ENCODE assay signal across 8 mouse cellular contexts in the genomic region with DNA sequence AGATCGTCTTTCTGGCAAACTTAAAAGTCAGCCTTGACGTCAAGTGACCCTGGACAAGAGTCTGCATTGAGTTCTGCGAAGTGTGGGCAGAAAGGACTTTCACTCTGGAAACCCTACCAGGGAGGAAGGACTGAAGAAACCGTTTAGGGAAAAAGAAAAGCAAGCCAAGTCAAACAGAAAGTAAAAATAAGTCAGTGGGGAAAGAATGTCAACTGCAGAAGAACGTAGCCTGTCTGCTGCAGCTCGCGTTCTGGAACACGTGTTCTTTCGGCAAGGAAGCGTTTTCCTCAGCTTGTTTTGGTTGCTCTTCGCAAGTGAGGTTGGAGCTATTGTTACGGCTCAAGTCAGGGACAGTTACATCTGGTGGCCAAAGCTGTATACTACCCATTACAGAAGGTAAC.
DNase-seq lines count a peak whose midpoint lies in the region; ATAC-seq and TF ChIP-seq lines count a peak whose summit lies in the region.

No protein-coding gene starts in this region.

- H3K36me3 ChIP-seq in hindbrain, postnatal 0 days (ENCODE audit: insufficient read depth, low read length), result no peaks in the 10 kb centered on the region
- no peaks in the 10 kb centered on the region for H3K36me3 ChIP-seq in hindbrain, embryonic 14.5 days (replicated peaks; ENCODE audit: control insufficient read depth, insufficient read depth)
- H3K36me3 ChIP-seq in megakaryocyte, embryonic 14.5 days (replicated peaks; ENCODE audit: low read length), result no peaks in the 10 kb centered on the region

- DNase-seq in hindbrain, postnatal 0 days (ENCODE audit: low spot score), result peak; percentile 13
- no peak for DNase-seq in hindbrain, embryonic 14.5 days (ENCODE audit: low spot score)
- DNase-seq in kidney, adult 9 months, result peak; percentile 57
- no peak for DNase-seq in retina, postnatal 1 day
- DNase-seq in frontal cortex, adult 2 months (ENCODE audit: extremely low spot score in 1 of 2, low spot score in 1 of 2), result no peak

- H3K4me2 ChIP-seq in hindbrain, postnatal 0 days (ENCODE audit: low read depth, low read length), result 0 out of 2 replicates have a peak overlapping the region, but pooled peaks have one; percentile 8
- H3K4me2 ChIP-seq in hindbrain, embryonic 14.5 days (replicated peaks), result no peak overlapping the region

- H3K9me3 ChIP-seq in hindbrain, postnatal 0 days (ENCODE audit: low read length), result no peaks in the 10 kb centered on the region
- no peaks in the 10 kb centered on the region for H3K9me3 ChIP-seq in hindbrain, embryonic 14.5 days (ENCODE audit: control insufficient read depth, low read length)
- no peaks in the 10 kb centered on the region for H3K9me3 ChIP-seq in megakaryocyte, embryonic 14.5 days

- no peak overlapping the region for H3K4me3 ChIP-seq in hindbrain, postnatal 0 days (ENCODE audit: low read length)
- H3K4me3 ChIP-seq in hindbrain, embryonic 14.5 days (replicated peaks; ENCODE audit: low read length), result no peak overlapping the region
- peak overlapping the region; percentile 88 for H3K4me3 ChIP-seq in megakaryocyte, embryonic 14.5 days (replicated peaks)

- WGBS in hindbrain, postnatal 0 days, result 72% methylated on average over 12 of the region's 12 CpGs
- 80% methylated on average over 12 of the region's 12 CpGs for WGBS in hindbrain, embryonic 14.5 days

- no peaks in the 10 kb centered on the region for H3K4me1 ChIP-seq in hindbrain, postnatal 0 days (ENCODE audit: insufficient read depth, low read length)
- H3K4me1 ChIP-seq in hindbrain, embryonic 14.5 days (replicated peaks; ENCODE audit: control insufficient read depth, insufficient read depth, low read length), result no peaks in the 10 kb centered on the region
- peaks cover 30% of the 10 kb centered on the region for H3K4me1 ChIP-seq in megakaryocyte, embryonic 14.5 days

- H3K9ac ChIP-seq in hindbrain, postnatal 0 days (replicated peaks; ENCODE audit: low read length), result no peak overlapping the region
- no peak overlapping the region for H3K9ac ChIP-seq in hindbrain, embryonic 14.5 days

- no peak for TF ChIP-seq CTCF in hindbrain, postnatal 0 days (IDR thresholded peaks at IDR 0.05; ENCODE audit: low read depth)

- ATAC-seq in hindbrain, postnatal 0 days, result no peak
- no peak for ATAC-seq in hindbrain, embryonic 14.5 days (ENCODE audit: low FRiP score)
- ATAC-seq in activated CD4-positive, CD25-positive, alpha-beta regulatory T cell, adult 4 months, result peak; percentile 77
- ATAC-seq in granulocyte monocyte progenitor cell, adult 5-6 weeks (replicated peaks; ENCODE audit: poor library complexity, severe bottlenecking), result peak; percentile 50

- H3K27me3 ChIP-seq in hindbrain, postnatal 0 days (ENCODE audit: insufficient read depth, low read length), result no peaks in the 10 kb centered on the region
- H3K27me3 ChIP-seq in hindbrain, embryonic 14.5 days (ENCODE audit: control insufficient read depth, insufficient read depth, low read length), result no peaks in the 10 kb centered on the region
- H3K27me3 ChIP-seq in megakaryocyte, embryonic 14.5 days (replicated peaks), result no peaks in the 10 kb centered on the region

- H3K27ac ChIP-seq in hindbrain, postnatal 0 days, result no peak overlapping the region; the same call in 1 of the 2 replicates
- H3K27ac ChIP-seq in hindbrain, embryonic 14.5 days, result no peak overlapping the region

Comparison
In these comparisons a context has a peak if more than half of its experiments do, and no peak if none do; other contexts are left out.
1. DNase-seq: peak in hindbrain, postnatal 0 days (single experiment) and kidney, adult 9 months (single experiment); none in hindbrain, embryonic 14.5 days (single experiment), retina, postnatal 1 day (single experiment) and frontal cortex, adult 2 months (0 of 2).
2. ATAC-seq: peak in activated CD4-positive, CD25-positive, alpha-beta regulatory T cell, adult 4 months (single experiment) and granulocyte monocyte progenitor cell, adult 5-6 weeks (single experiment); none in hindbrain, postnatal 0 days (single experiment) and hindbrain, embryonic 14.5 days (single experiment).